Mouse (Mus musculus) cerebellum, adult 2 months (tissue): ENCODE data around the gene Gngt2.

Experiments used
- CTCF ChIP-seq: fragments of 200-500 bp; IDR thresholded peaks from 2 replicates; pipeline ENCODE4 v1.5.1; 2011; ENCODE audit warnings: low read depth, mild to moderate bottlenecking, control low read depth, low read length, moderate library complexity, borderline replicate concordance; ENCODE audit not compliant: insufficient read depth
- POLR2A ChIP-seq: fragments of 200-500 bp; IDR thresholded peaks from 2 replicates; pipeline ENCODE4 v1.6.1; 2011; ENCODE audit warnings: low read length, control low read depth, borderline replicate concordance; ENCODE audit not compliant: insufficient read depth

DNA sequence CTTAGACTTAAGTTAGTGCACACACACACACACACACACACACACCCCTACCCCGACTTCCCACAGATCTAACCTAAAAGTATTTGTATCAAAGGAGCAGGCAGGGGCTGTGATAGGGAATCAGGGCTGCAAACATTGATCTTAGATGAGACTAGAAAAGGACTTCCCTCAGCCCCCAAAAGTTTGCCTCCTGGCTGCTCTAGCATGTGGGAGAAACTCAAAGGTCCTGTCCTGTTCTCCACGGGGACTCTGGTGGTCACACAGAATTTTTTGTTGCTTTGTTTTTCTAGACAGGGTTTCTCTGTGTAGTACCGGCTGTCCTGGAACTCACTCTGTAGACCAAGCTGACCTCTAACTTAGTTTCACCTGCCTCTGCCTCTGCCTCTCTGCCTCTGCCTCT, 11.4 kb upstream of the Gngt2 start:
- no peak for TF ChIP-seq CTCF
- no peak for TF ChIP-seq POLR2A
